Mouse (Mus musculus): ENCODE measurements around the gene Iqgap1. TPM values are rescaled to one million over a fixed set of nuclear protein-coding genes. Genes with fewer than 3 reads are reported as not detected.

Iqgap1 gene
- 112 and 119 TPM in 2 replicates for polyA plus RNA-seq (2012; rRNA removed)

- TF ChIP-seq CTCF (IDR thresholded peaks at IDR 0.05; ENCODE audit: borderline replicate concordance, control insufficient read depth, extremely low read depth, insufficient read depth, low read length, poor library complexity) (no peak), POLR2A (IDR thresholded peaks at IDR 0.05; ENCODE audit: control insufficient read depth, extremely low read depth, insufficient read depth, low read length, poor library complexity) (no peak)
- Histone ChIP-seq H3K27me3 (ENCODE audit: control insufficient read depth, insufficient read depth, low read length) (no peaks in the 10 kb centered on the region), H3K36me3 (ENCODE audit: control insufficient read depth, insufficient read depth, low read length) (no peaks in the 10 kb centered on the region), H3K4me1 (replicated peaks; ENCODE audit: control insufficient read depth, insufficient read depth, low read length) (peaks cover 20% of the 10 kb centered on the region), H3K4me3 (ENCODE audit: control insufficient read depth, insufficient read depth, low read length) (no peak within 1 kb of the TSS), H3K27ac (ENCODE audit: control insufficient read depth, insufficient read depth, low read length) (no peak within 1 kb of the TSS)
- no peak for DNase-seq
- 92% methylated on average over 11 of the region's 11 CpGs for WGBS
These were observed at the start of gene Iqgap1 for GRCm38 (mm10) chr7:80825843-80826403. Gene Iqgap1 (minus strand): TSS chr7:80825974.

- H3K4me3 ChIP-seq (ENCODE audit: control insufficient read depth, insufficient read depth, low read length) = no peak overlapping the region
- WGBS = 97% methylated on average over 2 of the region's 2 CpGs
- no peak for DNase-seq
- H3K27ac ChIP-seq (ENCODE audit: control insufficient read depth, insufficient read depth, low read length) = no peak overlapping the region
- peaks cover 58% of the 10 kb centered on the region for H3K36me3 ChIP-seq (ENCODE audit: control insufficient read depth, insufficient read depth, low read length)
- no peaks in the 10 kb centered on the region for H3K27me3 ChIP-seq (ENCODE audit: control insufficient read depth, insufficient read depth, low read length)
- TF ChIP-seq POLR2A (IDR thresholded peaks at IDR 0.05; ENCODE audit: control insufficient read depth, extremely low read depth, insufficient read depth, low read length, poor library complexity) = no peak
- no peak for TF ChIP-seq CTCF (IDR thresholded peaks at IDR 0.05; ENCODE audit: borderline replicate concordance, control insufficient read depth, extremely low read depth, insufficient read depth, low read length, poor library complexity)
- H3K4me1 ChIP-seq (replicated peaks; ENCODE audit: control insufficient read depth, insufficient read depth, low read length) = peaks cover 10% of the 10 kb centered on the region
These were observed 47.9 kb upstream of the Iqgap1 start for GRCm38 (mm10) chr7:80873631-80874030.

- H3K36me3 ChIP-seq (ENCODE audit: control insufficient read depth, insufficient read depth, low read length) = peaks cover 62% of the 10 kb centered on the region
- H3K27ac ChIP-seq (ENCODE audit: control insufficient read depth, insufficient read depth, low read length) = no peak overlapping the region
- no peak for TF ChIP-seq POLR2A (IDR thresholded peaks at IDR 0.05; ENCODE audit: control insufficient read depth, extremely low read depth, insufficient read depth, low read length, poor library complexity)
- TF ChIP-seq CTCF (IDR thresholded peaks at IDR 0.05; ENCODE audit: borderline replicate concordance, control insufficient read depth, extremely low read depth, insufficient read depth, low read length, poor library complexity) = no peak
- DNase-seq = no peak
- 87% methylated on average over 5 of the region's 5 CpGs for WGBS
- H3K4me1 ChIP-seq (replicated peaks; ENCODE audit: control insufficient read depth, insufficient read depth, low read length) = peaks cover 10% of the 10 kb centered on the region
- H3K27me3 ChIP-seq (ENCODE audit: control insufficient read depth, insufficient read depth, low read length) = no peaks in the 10 kb centered on the region
- H3K4me3 ChIP-seq (ENCODE audit: control insufficient read depth, insufficient read depth, low read length) = no peak overlapping the region
These were observed 47.3 kb upstream of the Iqgap1 start for GRCm38 (mm10) chr7:80873038-80873437.

GRCm38 (mm10) chr7:80868686-80869085 lies 42.9 kb upstream of the Iqgap1 start:
- WGBS = 87% methylated on average over 2 of the region's 2 CpGs
- no peak for DNase-seq
- no peak for TF ChIP-seq POLR2A (IDR thresholded peaks at IDR 0.05; ENCODE audit: control insufficient read depth, extremely low read depth, insufficient read depth, low read length, poor library complexity)
- TF ChIP-seq CTCF (IDR thresholded peaks at IDR 0.05; ENCODE audit: borderline replicate concordance, control insufficient read depth, extremely low read depth, insufficient read depth, low read length, poor library complexity) = no peak
- H3K4me3 ChIP-seq (ENCODE audit: control insufficient read depth, insufficient read depth, low read length) = no peak overlapping the region
- peaks cover 36% of the 10 kb centered on the region for H3K36me3 ChIP-seq (ENCODE audit: control insufficient read depth, insufficient read depth, low read length)
- H3K4me1 ChIP-seq (replicated peaks; ENCODE audit: control insufficient read depth, insufficient read depth, low read length) = peaks cover 18% of the 10 kb centered on the region
- no peak overlapping the region for H3K27ac ChIP-seq (ENCODE audit: control insufficient read depth, insufficient read depth, low read length)
- H3K27me3 ChIP-seq (ENCODE audit: control insufficient read depth, insufficient read depth, low read length) = no peaks in the 10 kb centered on the region

DNA sequence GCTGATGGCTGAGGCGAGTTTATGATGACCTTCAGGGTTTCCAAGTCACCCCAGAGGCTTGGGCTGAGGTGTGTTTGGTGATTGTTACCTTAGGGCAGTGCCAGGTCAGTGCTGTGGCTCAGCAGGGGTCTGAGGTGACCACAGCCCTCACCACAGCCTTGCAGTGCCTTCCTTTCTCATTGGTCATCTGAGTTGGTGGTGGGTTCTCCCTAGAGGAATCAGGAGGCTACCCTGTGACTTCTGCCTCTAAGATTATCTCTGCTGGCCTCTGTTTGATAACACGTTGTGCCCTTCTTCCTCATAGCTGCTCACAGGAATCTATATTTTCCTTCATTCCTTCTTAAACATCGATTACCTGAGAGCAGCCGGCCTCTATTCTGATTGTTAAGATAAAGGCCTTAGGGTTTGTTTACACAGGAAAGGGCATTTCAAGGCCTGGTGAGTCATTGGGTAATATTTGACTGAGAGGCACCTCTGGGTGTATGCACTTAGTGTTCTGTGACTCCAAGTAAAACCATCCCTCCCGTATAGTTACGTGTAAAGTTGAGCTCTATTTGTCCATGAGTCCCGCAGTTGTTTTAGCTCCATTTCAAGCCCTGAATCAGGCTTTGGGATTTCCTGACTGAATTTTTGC lies 40.9 kb upstream of the Iqgap1 start:
- no peak overlapping the region for H3K4me3 ChIP-seq (ENCODE audit: control insufficient read depth, insufficient read depth, low read length)
- no peak for DNase-seq
- WGBS = 92% methylated on average over 7 of the region's 7 CpGs
- H3K27ac ChIP-seq (ENCODE audit: control insufficient read depth, insufficient read depth, low read length) = peak overlapping the region; percentile 97
- H3K27me3 ChIP-seq (ENCODE audit: control insufficient read depth, insufficient read depth, low read length) = no peaks in the 10 kb centered on the region
- TF ChIP-seq POLR2A (IDR thresholded peaks at IDR 0.05; ENCODE audit: control insufficient read depth, extremely low read depth, insufficient read depth, low read length, poor library complexity) (no peak), CTCF (IDR thresholded peaks at IDR 0.05; ENCODE audit: borderline replicate concordance, control insufficient read depth, extremely low read depth, insufficient read depth, low read length, poor library complexity) (no peak)
- H3K36me3 ChIP-seq (ENCODE audit: control insufficient read depth, insufficient read depth, low read length) = peaks cover 29% of the 10 kb centered on the region
- H3K4me1 ChIP-seq (replicated peaks; ENCODE audit: control insufficient read depth, insufficient read depth, low read length) = peaks cover 31% of the 10 kb centered on the region

- Histone ChIP-seq H3K36me3 (ENCODE audit: control insufficient read depth, insufficient read depth, low read length) (peaks cover 26% of the 10 kb centered on the region), H3K27me3 (ENCODE audit: control insufficient read depth, insufficient read depth, low read length) (no peaks in the 10 kb centered on the region), H3K4me1 (replicated peaks; ENCODE audit: control insufficient read depth, insufficient read depth, low read length) (peaks cover 33% of the 10 kb centered on the region), H3K27ac (ENCODE audit: control insufficient read depth, insufficient read depth, low read length) (peak overlapping the region; percentile 97), H3K4me3 (ENCODE audit: control insufficient read depth, insufficient read depth, low read length) (peak overlapping the region; percentile 43)
- DNase-seq = peak; percentile 43
- TF ChIP-seq POLR2A (IDR thresholded peaks at IDR 0.05; ENCODE audit: control insufficient read depth, extremely low read depth, insufficient read depth, low read length, poor library complexity) (no peak), CTCF (IDR thresholded peaks at IDR 0.05; ENCODE audit: borderline replicate concordance, control insufficient read depth, extremely low read depth, insufficient read depth, low read length, poor library complexity) (no peak)
- WGBS = 35% methylated on average over 7 of the region's 7 CpGs
These were observed 39.7 kb upstream of the Iqgap1 start for GRCm38 (mm10) chr7:80865521-80865920.
